Comparison of ENCODE assay signal across 14 mouse cellular contexts in genomic region chr14:29334897-29335296, GRCm38 (mm10).
"Had no signal": no experiment of that assay in that cellular context is flagged by ENCODE, and none has a peak within 500 bp of the region (broad histone marks: within the 10 kb centered on the region; RNA-seq: fewer than 3 reads in every experiment).

No protein-coding gene starts in this region.

- ATAC-seq: midbrain, embryonic 13.5 days; midbrain, embryonic 15.5 days had no signal

- H3K4me2 ChIP-seq: lung, embryonic 14.5 days; midbrain, embryonic 11.5 days; midbrain, embryonic 13.5 days; midbrain, embryonic 15.5 days; neural tube, embryonic 12.5 days had no signal

- H3K27ac ChIP-seq: macrophage; midbrain, embryonic 13.5 days; midbrain, embryonic 15.5 days; neural tube, embryonic 12.5 days had no signal

- H3K4me1 ChIP-seq: megakaryocyte, embryonic 14.5 days; midbrain, embryonic 15.5 days; neural tube, embryonic 12.5 days had no signal

- H3K9me3 ChIP-seq: midbrain, embryonic 13.5 days; midbrain, embryonic 15.5 days; neural tube, embryonic 12.5 days had no signal

- H3K9ac ChIP-seq: lung, embryonic 14.5 days; midbrain, embryonic 13.5 days; midbrain, embryonic 15.5 days; neural tube, embryonic 12.5 days had no signal

- H3K36me3 ChIP-seq: midbrain, embryonic 13.5 days; midbrain, embryonic 15.5 days; neural tube, embryonic 12.5 days had no signal

- H3K27me3 ChIP-seq: megakaryocyte, embryonic 14.5 days; midbrain, embryonic 13.5 days; midbrain, embryonic 15.5 days; neural tube, embryonic 12.5 days had no signal

- DNase-seq: lung, adult 18-20 months; lung, embryonic 14.5 days; lung, postnatal 14 days; lung, postnatal 36 days; right cerebral cortex, postnatal 14 days; thymus, adult 2 months; thymus, postnatal 25 days; thymus, postnatal 4 days had no signal

- H3K4me3 ChIP-seq: megakaryocyte, embryonic 14.5 days; midbrain, embryonic 13.5 days; midbrain, embryonic 15.5 days; neural tube, embryonic 12.5 days had no signal
